Mouse (Mus musculus): ENCODE data around the gene Lpcat2.

Gene Lpcat2

DNA sequence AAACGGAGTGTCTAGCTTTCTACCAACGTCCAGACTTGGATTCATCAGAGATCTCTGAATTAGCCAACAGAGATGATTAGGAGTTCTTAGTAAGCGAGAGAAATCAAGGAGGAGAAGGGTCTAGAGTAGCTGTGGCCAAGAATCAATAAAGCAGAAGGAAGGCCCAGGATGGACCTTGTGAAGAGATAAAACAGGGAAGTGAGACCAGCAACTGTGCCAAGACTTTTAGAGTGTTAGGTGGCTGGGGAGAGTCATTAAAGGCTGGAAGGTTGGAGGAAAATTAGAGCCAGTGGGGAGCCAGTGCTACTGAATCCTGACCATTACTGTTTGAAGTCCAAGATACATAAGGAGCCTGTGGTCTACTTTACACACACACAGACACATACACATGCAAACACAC is 56.3 kb downstream of the Lpcat2 start:
- no peak for DNase-seq (ENCODE audit: low spot score)

DNA sequence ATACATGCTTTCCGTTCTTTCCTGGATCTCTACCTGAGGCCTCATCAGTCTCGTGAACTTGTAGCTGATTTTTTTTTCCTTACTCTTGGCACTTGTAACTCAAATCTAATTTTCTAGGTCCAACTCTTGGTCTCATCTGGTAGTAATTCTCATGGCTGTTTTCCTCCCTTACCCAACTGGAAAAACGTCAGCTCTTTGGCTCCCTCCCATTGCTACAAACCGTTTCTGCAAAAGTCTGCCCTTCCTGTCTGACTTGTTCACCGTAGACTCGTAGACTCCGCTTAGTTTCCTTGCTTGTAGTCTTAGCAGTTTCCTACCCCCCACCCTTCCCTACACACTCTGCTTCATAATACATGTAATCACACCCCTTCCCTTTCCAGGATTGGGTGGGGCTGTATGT is 58.3 kb downstream of the Lpcat2 start:
- DNase-seq (ENCODE audit: low spot score): no peak

DNA sequence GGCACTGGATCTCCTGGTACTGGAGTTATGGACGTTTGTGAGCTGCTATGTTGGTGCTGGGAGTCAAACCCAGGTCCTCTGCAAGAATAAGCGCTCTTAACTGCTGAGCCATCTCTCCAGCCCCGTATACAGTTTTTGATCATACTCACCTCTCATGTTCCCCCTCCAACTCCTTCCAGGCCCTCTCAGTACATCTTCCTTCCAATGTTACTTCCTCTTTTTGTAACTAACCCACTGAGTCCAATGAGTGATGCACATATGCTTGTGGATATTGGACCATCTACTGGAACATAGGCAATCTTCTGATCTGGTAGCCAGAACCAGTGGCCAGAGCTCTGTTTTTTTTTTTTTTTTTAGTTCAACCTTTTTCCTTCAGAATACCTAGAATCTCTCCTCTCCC is 60.9 kb downstream of the Lpcat2 start:
- DNase-seq (ENCODE audit: low spot score): no peak

DNA sequence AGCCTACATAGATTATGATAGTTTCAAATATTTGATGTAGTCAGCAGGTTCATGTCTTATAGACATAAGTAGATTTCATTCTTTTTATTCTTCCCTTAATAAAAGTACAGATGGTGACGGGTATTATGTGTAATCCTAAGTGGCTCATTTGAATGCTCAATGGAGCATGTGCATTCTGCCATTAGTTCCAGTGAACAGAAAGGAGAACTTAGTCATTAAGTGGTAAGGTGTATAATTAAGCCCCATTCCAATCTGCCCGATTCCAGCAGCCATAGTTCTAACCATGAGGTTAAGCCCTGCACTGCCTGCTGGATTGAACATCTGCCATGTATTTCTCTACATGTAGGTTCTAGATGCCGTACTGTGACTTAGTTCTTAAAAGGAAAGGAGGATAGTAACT is 66.6 kb downstream of the Lpcat2 start:
- DNase-seq (ENCODE audit: low spot score): no peak

DNA sequence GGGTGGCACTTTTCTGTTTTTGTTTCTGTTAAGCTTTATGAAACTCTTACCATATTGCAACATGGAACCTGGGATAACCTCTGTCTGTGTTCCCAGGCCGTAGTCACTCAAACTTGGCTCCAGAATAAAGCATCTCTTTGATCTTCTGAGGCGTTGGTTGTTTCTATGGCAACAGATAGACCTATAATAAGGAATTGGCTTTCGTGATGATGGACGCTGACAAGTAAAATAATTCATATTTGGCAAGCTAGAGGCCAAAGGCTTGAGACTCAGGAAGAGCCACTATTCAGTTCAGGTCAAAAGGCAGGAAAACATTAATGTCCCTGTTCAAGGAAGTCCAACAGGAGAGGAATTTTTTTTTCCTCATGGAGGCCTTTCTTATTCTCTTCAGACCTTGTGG is 73.8 kb downstream of the Lpcat2 start:
- DNase-seq (ENCODE audit: low spot score): no peak

DNA sequence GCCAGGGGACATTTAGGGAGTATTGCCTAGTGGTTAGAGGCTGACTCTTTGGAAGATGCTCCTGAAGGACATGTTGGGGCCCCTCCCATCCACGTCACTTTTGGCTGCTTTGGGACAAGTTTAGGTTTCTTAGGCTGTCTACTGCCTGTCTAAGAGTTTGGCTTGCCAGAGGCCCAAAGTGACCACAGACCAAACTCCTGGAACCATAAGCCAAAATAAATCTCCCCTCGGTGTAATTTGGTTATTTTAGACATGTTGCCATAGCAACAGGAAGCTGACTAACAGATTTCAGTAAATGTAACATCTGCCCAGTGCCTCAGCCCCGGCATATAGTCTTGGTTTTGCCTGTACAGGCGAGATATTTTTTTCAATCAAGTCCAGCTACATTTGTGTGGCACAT is 82.9 kb downstream of the Lpcat2 start:
- DNase-seq (ENCODE audit: low spot score): no peak

DNA sequence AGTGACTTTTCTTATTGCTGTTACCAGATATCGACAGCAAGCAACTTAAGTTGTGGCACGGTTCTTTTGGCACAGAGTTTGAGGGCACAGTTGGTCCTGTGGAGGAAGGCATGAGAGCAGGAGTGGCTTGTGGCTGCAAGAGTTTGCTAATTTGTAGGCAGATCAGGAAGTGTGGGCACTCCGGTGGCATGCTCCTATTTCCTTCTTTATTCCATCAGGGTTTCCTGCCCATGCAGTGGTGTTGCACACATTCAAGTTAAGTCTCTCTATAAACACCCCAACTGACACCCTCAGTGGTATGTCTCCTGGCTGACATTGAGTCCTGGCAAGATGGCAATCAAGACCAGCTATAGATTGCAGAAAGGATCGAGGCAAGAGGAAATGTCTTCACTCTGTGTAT is 93.9 kb downstream of the Lpcat2 start:
- no peak for DNase-seq (ENCODE audit: low spot score)

DNA sequence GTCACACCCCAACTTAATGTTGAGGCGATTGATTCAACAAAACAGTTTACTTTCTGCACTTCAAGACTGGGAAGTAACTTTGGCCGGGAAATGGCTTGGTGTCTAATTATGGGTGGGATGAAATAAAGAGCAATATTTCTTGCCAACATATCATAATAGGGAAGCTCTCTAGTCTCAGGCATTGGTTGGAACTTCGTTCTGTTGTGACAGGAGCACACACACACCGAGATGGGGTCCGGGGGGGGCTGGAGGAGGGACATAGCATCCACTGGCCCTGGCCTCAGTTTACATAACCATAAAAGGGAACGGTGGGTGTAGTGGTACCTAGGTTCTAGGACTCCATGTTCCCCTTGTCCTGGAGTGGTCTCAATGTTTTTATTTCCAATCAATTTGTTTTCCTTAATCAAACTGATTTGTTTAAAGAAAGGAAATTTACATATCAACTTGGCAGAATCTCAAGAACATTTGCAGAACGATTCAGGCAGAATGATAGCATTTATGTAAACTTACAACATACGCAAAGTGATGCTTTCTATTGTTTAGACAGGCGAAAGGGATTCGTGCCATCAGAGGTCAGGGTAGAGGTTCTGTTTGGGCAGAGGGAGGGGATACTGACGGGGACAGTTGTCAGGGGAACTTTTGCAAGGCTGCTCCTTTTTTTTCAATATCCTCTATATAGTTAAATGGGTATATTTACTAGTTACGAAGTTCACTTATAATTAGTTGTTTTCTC is 95.7 kb downstream of the Lpcat2 start:
- DNase-seq (ENCODE audit: low spot score): no peak

DNA sequence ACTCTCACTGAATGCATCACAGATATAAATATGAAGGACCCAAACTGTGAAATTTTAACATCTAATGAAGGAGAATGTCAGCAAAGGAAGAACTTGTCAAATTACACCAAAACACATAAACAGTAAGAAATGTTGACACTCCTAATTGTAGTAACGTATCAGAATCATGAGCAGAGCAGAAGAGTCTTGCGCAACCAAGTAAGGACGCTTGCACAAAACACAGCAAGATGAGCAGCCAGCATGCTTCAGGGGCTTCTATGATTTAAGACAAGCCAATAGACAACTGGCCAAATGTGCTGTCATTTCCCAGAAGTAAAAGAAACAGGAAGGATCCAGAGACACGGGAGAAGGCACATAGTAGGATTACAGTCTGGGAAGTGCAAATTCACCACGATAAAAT is 98.9 kb downstream of the Lpcat2 start:
- no peak for DNase-seq (ENCODE audit: low spot score)

DNA sequence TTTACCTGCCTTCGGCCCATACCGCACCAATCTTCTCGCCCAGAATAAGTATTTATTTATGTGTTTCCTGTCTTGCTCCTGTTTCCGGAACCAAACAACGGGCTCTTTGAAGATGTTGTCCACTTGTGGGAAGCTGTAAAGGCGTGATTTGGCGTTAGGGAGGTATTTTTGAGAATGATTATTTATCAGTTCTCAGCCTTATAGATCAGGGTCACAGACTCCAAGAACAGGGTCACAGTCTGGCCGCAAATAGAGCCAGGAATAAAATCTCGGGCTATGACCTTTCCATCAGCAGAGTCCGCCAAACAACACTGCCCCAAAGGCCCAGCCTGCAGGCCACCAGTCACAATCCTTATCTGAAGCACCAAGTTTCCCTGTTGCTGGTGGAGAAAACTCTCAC is 104.6 kb downstream of the Lpcat2 start, which contains the start of gene Slc6a2:
TSS of gene Slc6a2 (plus strand) at position 301 of the 400 bp plus-strand sequence.
- no peak for DNase-seq (ENCODE audit: low spot score)

DNA sequence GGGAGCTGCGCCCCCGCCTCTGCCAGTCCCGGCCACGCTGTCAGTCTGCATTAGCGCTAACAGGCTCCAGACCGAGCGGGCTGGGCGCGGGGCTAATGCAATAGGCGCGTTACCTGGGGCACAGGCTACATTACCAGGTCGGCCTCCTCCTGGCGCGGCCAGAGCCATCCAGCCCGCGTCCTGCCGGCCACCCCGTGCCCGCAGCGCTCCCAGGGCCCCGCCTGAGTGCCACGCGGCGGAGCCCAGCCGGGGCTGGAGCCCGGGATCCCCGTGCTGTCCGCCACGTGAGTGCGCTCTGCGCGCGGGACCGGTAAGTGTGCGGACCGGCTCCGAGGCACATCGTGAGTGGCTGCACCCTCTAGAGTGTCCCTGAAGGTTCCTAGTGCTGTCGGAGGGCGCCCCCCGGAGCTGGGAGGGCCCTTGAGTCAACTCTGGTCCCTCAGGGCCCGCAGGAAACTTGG is 105.3 kb downstream of the Lpcat2 start:
- DNase-seq (ENCODE audit: low spot score): no peak

DNA sequence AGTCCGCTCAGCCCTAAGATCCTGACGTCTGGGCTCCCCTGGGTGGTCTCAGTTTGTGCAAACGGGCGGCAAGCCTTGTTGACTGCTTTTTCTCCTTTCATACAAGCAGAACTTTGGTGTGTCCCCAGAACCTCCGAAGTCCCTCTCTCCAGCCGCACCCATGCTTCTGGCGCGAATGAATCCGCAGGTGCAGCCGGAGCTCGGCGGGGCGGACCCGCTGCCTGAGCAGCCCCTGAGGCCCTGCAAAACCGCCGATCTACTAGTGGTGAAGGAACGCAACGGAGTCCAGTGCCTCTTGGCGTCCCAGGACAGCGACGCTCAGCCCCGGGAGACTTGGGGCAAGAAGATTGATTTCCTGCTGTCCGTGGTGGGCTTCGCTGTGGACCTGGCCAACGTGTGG is 105.9 kb downstream of the Lpcat2 start:
- no peak for DNase-seq (ENCODE audit: low spot score)

DNA sequence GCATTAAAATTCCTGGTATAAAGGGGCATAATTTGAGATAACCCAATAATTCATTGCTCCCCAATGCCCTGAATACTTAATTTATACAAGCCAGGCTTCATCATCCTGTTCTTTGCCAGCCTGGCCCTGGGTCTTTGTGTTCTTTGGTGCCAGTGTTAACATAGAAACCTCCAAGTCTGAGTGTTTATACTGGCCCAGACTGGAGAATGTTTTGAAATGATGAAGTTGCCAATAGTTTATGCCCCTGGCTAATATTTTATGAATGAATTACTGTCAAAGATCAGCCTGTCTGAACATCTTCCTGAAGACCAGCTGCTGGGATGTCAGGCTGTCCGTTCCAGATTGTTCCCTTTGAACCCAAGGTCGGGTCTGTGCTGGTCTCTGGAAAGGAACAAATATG is 109.4 kb downstream of the Lpcat2 start:
- DNase-seq (ENCODE audit: low spot score): no peak
